Mouse (Mus musculus) ES-Bruce4 (cell line): ENCODE measurements at regions not wholly inside any gene's neighbourhood (a gene's known extent, or its start where the extent isn't known, plus 50 kb on each side); places are given as distances from the start of the nearest gene placed in this dataset.

ENCODE experiments used
- CTCF ChIP-seq: IDR thresholded peaks from one replicate; pipeline ENCODE4 v1.8.1; 2011; ENCODE audit warnings: low read depth, low read length
- EP300 ChIP-seq: IDR thresholded peaks from 2 replicates; pipeline ENCODE4 v1.6.1; 2011; ENCODE audit warnings: low read depth, low read length; ENCODE audit not compliant: insufficient read depth

DNA sequence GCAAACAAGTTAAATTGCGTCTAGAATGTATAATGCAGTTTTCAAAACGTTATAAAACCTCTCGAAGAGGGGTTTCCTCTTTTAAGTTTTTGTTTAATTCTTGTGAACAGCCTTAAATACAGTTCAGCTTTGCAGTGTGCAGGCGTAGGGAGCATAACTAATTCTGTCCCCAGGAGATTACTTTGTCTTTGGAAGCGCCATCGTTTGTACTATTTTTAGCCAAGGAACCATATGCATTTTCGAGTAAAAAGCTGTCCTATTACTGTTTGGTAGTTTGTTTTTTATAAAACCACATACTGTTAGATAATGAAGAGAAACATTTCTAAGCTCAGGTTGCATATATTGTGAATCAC is 150.5 kb downstream of the Kcnrg start:
- TF ChIP-seq CTCF (no peak), EP300 (no peak)
